Mouse (Mus musculus): Measurements from ENCODE around the gene Dock4.
A peak's percentile ranks its signal among the peaks of the same experiment; 100 is the strongest.
"Not testable (repeated sequence)": the region's sequence is repeated elsewhere in the genome, so short reads cannot be mapped to it uniquely, and the experiment has no call there.

Dock4 gene

GRCm38 (mm10) chr12:40818046-40818708, 372.4 kb downstream of the Dock4 start:
- DNase-seq (ENCODE audit: low read depth, low spot score), result no peak

- no peak for DNase-seq (ENCODE audit: low read depth, low spot score)
Observed at GRCm38 (mm10) chr12:40823631-40824030, 377.9 kb downstream of the Dock4 start.

DNA sequence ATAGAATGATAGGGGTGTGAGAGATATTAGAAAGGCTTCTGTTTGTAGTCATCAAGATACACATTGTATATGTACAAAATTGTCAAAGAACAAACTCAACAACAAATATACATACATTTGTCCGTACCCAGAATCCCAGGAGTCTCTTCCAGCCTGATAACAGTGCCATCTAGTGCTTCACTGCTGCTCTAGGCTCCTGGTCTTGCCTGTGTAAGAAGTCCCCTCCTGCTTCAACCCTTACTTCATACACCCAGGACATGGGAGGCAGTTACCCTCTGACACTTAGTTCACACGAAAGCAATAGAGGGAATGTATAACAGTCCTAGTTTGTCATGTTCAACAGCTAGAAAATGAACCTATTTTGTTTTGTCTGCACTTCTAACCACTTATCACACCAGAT, 378.5 kb downstream of the Dock4 start:
- DNase-seq (ENCODE audit: low read depth, low spot score), result no peak

DNA sequence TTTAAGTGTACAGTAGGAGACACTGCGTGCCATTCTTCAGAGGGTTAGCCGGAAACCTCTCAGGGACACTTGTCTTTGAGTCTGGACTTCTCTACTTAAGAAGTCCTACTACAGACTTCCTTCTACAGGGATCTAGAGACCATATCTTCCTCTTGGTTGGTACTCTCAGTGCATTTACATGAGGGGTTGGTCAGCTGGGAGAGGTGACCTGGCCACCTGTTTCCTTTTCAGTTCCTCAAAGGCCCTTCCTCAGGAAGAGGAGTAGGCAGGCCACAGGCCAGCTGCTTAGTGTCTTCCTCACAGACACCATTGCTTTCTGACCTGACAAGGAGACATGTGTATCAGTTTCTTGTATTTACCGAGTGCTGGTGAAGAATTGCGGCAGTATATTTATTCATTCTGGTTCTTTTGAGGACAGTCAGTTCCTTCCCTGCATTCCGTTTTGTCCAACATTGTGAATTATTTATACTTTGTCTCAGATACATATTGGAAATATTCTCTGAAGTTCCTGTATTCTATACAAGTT, 380.2 kb downstream of the Dock4 start:
- DNase-seq (ENCODE audit: low read depth, low spot score), result no peak

DNA sequence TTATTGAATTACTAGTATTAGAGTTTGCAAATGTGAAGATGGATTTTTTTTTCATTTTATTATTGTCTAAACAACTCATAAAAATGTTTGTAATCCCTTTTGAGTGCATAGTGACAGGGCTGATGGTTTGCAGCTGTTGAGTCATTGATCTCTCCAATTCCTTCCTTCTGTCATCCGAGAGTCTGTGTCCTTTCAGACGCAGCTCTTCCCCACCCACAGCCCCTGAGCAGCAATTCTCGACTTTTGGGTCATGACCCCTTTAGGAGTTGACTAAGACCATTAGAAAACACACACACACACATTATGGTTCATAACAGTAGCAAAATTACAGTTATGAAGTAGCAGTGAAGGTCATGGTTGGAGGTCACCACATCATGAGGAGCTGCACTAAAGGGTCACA, 380.7 kb downstream of the Dock4 start:
- no peak for DNase-seq (ENCODE audit: low read depth, low spot score)

DNA sequence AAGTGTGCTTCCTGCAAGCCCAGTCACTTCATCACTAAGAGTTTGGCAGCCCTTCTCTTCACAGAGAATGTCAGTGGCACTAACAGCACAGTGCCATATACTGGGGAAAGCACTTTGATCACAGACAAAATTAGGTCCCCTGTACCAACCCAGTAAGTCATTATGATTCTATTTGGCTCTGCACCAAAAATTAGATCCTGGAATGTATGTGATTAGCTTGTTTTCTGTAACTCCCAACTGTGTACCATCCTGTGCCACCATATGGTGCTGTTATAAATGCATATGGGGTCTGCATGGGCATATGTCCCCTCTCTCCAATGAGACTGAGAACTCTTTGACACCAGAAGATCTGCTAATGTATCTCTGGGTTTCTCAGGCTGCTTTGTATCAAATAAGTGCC, 382.3 kb downstream of the Dock4 start:
- no peak for DNase-seq (ENCODE audit: low read depth, low spot score)

DNA sequence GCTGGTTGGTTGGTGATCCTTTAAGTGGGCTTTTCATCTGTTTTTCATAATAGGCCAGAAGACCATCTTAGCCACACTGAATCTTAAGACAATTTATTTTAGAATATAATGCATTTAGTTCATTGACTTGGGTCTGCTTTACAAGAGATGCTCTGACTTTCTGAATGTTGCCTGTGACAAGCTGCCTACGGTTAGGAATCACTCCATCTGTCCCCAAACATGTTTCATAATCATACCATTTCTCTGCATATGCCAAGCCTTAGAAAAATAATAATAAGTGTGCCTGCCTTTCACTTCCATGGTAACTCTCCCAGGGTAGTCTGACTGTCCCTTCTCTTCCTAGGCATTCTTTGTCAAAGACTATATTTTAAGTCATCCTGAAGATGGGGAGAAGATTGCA, 383.5 kb downstream of the Dock4 start:
- no peak for DNase-seq (ENCODE audit: low read depth, low spot score)

DNA sequence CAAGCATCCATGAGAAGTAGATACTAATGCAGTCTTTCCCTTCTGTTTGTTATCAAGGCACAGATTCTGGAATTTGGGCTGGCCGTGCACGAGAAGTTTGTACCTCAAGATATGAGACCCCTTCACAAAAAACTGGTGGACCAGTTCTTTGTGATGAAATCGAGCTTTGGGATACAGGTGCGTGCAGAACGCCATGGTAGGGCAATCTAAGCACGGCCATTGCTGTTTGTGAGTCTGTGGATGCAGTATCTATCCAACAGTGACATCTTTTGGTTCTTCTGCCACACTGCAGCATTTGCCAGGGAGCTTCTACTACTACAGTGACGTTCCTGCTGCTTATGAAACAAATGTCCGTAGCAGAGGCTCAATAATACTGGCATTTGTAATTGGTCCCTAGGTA, 386.4 kb downstream of the Dock4 start:
- DNase-seq (ENCODE audit: low read depth, low spot score), result peak; percentile 37

DNA sequence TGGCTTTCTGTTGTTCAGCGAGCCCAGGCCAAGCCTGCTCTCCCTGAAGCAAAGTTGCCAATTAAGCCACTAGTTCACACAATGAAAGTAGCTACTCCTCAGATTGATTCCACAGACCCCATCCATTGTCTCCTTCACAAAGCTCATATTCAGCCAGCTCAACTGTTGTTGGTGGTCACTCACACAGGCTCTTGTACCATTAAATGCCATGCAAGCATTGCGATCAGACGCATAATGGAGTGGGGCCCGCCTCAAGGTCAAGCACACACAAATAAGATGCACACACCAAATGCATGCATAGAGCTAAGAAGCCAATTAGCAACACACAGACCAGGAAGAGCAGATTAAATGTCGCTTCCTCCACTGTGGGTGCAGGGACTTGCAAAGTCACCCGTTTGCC, 391.2 kb downstream of the Dock4 start:
- DNase-seq (ENCODE audit: low read depth, low spot score), result no peak

DNA sequence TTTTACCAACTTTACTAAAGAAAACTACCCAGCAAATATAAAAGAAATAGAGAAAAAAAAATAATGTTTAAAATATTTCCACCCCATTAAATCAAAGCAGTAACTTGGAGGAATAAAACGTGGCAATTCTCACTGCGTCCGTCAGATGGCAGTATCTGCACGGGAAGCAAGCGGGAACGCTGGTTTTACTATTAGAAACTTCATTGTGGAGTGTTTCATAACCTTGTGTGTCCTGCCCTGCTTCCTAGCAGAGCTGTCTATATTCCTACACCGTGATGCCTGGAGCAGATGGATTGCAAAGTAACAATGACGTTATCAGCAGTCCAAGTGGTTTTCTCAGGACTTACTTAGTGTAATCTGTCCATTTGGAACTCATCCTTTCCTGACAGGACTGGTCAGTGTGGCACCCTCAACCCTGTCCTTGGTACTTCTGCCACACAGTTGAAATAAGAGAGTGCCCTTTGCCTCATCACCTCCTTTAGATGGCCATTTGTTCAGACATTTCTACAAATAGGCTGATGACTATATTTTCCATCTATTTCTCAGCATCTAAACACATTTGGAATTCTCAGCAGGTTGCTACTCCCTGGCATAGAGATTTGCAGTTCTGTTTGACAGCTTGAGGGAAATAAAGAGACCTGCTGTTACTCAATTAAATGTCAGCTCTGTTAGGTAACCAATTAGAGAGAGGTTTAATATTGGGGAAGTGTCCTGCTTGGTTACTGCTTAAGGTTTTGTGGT, 392.0 kb downstream of the Dock4 start:
- DNase-seq (ENCODE audit: low read depth, low spot score), result peak; percentile 72

GRCm38 (mm10) chr12:40838338-40838695, 392.6 kb downstream of the Dock4 start:
- DNase-seq (ENCODE audit: low read depth, low spot score), result no peak

DNA sequence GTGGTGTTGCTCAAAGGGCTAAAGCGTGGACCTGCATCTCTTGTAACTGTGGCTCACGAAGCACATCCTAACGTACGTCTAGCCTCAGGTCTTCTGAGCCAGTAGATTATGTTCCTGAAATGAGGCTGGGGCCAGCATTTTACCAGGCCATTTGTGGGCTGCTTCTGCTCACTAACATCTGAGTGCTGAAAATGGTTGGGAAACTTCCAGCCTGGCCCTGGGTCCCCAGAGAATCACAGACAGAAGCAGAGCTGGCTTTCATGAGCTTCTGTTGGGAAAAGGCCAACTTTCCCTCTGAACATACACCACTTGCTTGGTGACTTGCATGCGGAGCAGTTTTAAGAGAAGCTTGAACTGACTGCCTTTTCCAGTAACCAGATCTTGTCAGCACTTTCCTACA, 393.2 kb downstream of the Dock4 start:
- DNase-seq (ENCODE audit: low read depth, low spot score), result no peak

DNA sequence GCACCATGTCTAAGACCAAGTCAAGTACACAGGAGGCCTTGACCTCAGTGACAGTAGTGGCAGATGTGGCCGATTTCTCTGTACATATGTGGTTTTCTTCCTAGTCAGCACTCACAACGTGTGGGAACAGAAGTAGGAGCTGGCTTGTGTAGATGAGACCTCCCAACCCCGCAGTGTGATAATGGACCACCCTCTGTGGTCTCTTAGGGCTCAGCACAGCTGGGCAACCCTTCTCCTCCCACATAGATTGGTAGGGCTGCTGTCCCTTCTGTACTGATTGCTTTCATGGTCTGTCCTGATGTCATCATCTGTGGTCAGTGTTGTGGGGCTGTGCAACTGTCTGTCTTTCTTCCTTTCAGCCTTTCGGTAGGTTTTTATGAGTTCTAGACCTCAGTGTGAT, 394.1 kb downstream of the Dock4 start:
- no peak for DNase-seq (ENCODE audit: low read depth, low spot score)

- DNase-seq (ENCODE audit: low read depth, low spot score), result no peak
Observed at GRCm38 (mm10) chr12:40842251-40842988, 396.7 kb downstream of the Dock4 start.

DNA sequence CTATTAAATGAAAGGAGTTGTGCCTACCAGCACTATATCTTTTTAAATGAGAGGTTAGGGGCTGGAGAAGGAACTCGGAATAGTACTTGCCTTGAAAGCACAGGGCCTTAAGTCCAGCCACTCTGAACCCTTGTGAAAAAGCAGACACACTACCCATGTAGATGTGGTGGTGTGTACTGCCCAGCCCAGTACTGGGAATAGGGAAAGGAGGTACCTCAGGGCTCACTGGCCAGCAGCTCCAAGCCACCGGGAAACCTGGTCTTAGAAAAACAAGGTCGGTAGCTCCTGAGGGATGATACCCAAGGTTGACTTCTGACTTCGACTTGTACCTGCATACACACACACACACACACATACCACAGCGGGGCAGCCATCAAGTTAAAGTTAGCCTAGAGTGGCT, 397.2 kb downstream of the Dock4 start:
- DNase-seq (ENCODE audit: low read depth, low spot score), result no peak

GRCm38 (mm10) chr12:40843474-40844080, 397.8 kb downstream of the Dock4 start:
- no peak for DNase-seq (ENCODE audit: low read depth, low spot score)

- no peak for DNase-seq (ENCODE audit: low read depth, low spot score)
Observed at GRCm38 (mm10) chr12:40844324-40844723, 398.6 kb downstream of the Dock4 start.

DNA sequence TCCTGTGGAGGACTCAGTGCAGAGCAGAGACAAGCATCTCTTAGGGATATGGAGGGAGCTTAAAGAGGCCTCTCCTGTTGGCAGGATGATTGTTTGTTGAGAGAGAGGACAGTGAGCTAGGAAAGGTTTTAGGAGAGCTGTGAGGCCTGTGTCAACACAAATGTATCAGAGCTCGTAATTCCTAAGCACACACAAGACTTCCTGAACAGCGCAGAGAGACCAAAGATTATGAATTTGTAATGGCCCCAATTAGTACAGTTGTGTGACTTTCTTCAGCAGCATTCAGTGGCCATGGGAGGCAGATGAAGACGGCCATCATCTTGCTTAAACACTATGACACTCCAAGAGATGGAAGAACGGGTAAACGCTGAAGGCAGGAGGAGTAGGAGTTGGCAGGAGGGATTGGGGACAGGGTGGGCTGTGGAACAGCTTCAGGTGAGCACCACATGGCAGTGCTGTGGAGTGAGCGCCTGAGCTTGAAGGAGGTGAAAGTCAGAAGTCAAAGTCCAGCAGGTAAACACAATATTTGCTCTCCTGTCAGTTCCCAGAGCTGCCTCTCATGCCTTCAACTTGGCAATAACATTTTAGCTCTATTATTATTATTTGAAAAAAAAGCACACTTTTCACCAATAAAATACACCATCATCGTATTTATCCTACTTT, 409.1 kb downstream of the Dock4 start:
- no peak for DNase-seq (ENCODE audit: low read depth, low spot score)

- DNase-seq (ENCODE audit: low read depth, low spot score), result no peak
Observed at GRCm38 (mm10) chr12:40857466-40857865, 411.7 kb downstream of the Dock4 start.

GRCm38 (mm10) chr12:40858763-40859162, 413.0 kb downstream of the Dock4 start:
- not testable (repeated sequence) for DNase-seq (ENCODE audit: low read depth, low spot score)

DNA sequence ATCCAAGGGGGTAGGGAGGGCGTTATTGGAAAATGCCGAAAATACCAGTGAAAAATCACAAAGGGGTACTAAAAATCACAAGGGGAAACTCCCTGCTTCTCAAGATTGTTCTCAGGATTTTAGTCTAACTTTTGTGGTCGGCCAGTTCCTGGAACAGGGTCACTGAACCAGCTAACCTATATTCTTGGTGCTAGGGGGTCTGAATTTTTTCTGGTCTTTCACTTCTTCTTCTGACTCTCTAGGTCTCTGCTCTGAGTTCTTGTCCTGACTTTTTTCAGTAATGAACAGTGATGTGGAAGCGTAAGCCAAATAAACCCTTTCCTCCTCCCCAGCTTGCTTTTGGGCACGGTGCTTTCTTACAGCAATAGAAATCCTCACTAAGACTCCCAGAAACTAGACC, 424.6 kb downstream of the Dock4 start:
- DNase-seq (ENCODE audit: low read depth, low spot score), result no peak

DNA sequence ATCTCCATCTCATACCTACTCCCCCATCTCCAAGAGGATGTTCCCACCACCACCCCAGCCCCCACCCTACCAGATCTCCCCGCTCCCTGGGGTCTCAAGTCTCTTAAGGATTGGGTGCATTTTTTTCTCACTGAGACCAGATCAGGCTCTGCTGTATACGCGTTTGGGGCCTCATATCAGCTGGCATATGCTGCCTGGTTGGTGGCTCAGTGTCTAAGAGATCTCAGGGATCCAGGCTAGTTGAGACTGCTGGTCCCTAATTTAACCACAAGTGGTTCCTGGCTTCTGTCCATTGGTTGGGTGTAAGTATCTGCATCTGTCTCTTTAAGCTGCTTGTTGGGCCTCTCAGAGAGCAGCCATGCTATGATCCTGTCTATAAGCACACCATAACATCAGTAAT, 427.0 kb downstream of the Dock4 start:
- DNase-seq (ENCODE audit: low read depth, low spot score), result no peak
